Mouse (Mus musculus) liver, adult 2 months (tissue): ENCODE measurements around the gene Smc3. TPM values are rescaled to one million over a fixed set of nuclear protein-coding genes. Genes with fewer than 3 reads are reported as not detected.

Experiments used
- DNase-seq: peaks from one replicate; pipeline ENCODE4 v3.0.0-alpha.2; 2011; ENCODE audit warnings: low read depth, low spot score; ENCODE audit errors: extremely low read depth
- H3K27ac ChIP-seq: fragments of 200-500 bp; replicated peaks from 2 replicates; pipeline ENCODE4 v1.5.1; 2012; ENCODE audit warnings: low read depth, mild to moderate bottlenecking, control low read depth, inconsistent platforms, low read length; ENCODE audit not compliant: insufficient read depth
- H3K27me3 ChIP-seq: fragments of 200-500 bp; 2 replicates; pipeline ENCODE4 v1.6.1; 2012; ENCODE audit warnings: mild to moderate bottlenecking, moderate library complexity, low read length, inconsistent platforms; ENCODE audit not compliant: control insufficient read depth, insufficient read depth
- H3K36me3 ChIP-seq: fragments of 200-500 bp; 2 replicates; pipeline ENCODE4 v1.6.1; 2012; ENCODE audit warnings: low read length, inconsistent platforms; ENCODE audit not compliant: control insufficient read depth, insufficient read depth
- H3K4me1 ChIP-seq: fragments of 200-500 bp; 2 replicates; pipeline ENCODE4 v1.6.1; 2011; ENCODE audit warnings: low read length; ENCODE audit not compliant: control insufficient read depth, insufficient read depth
- H3K4me3 ChIP-seq: fragments of 200-500 bp; 2 replicates; pipeline ENCODE4 v1.5.1; 2011; ENCODE audit warnings: low read depth, mild to moderate bottlenecking, control low read depth, low read length, moderate library complexity; ENCODE audit not compliant: insufficient read depth
- H3K79me2 ChIP-seq: fragments of 200-500 bp; 2 replicates; pipeline ENCODE4 v1.6.1; 2012; ENCODE audit warnings: inconsistent platforms, mild to moderate bottlenecking, low read length, moderate library complexity; ENCODE audit not compliant: control insufficient read depth, insufficient read depth
- H3K9ac ChIP-seq: fragments of 200-500 bp; 2 replicates; pipeline ENCODE4 v1.6.1; 2012; ENCODE audit warnings: low read depth, mild to moderate bottlenecking, control low read depth, inconsistent platforms, low read length
- CTCF ChIP-seq: fragments of 200-500 bp; IDR thresholded peaks from 2 replicates; pipeline ENCODE4 v1.5.1; 2011; ENCODE audit warnings: low read depth, low read length, control low read depth
- POLR2A ChIP-seq: fragments of 200-500 bp; IDR thresholded peaks from 2 replicates; pipeline ENCODE4 v1.6.1; 2011; ENCODE audit warnings: low read length, control low read depth; ENCODE audit not compliant: insufficient read depth; ENCODE audit errors: extremely low read depth
- WGBS: fragments of 180-500 bp; shearing (Covaris S2); methylation state at CpG from one replicate; pipeline ENCODE4 v1.1.7; 2018; 5-methylcytosine and 5-hydroxymethylcytosine counted together
- polyA plus RNA-seq: library from polyadenylated mRNA; depleted of rRNA; stranded (reverse); fragments of >200 nt; gene quantifications from 2 replicates; pipeline ENCODE4 v1.2.3, GENCODE M21; 2012
- total RNA-seq: library from RNA; depleted of rRNA; stranded (reverse); fragments of >200 nt; gene quantifications from 2 replicates; pipeline ENCODE4 v1.2.3, GENCODE M21; 2014

The Smc3 gene
- total and polyA plus RNA-seq, 2 experiments = 1.8 to 12.0 TPM

GRCm38 (mm10) chr19:53600549-53601362 is 558 bp downstream of the Smc3 start:
- H3K4me1 ChIP-seq = peaks cover 6% of the 10 kb centered on the region
- peaks cover 16% of the 10 kb centered on the region; the same call in 1 of the 2 replicates for H3K79me2 ChIP-seq
- under 1% methylated on average over 72 of the region's 82 CpGs for WGBS
- H3K27ac ChIP-seq = peak overlapping the region; percentile 88
- peaks cover 3% of the 10 kb centered on the region; the same call in 1 of the 2 replicates for H3K36me3 ChIP-seq
- H3K4me3 ChIP-seq = peak overlapping the region; percentile 91
- H3K27me3 ChIP-seq = no peaks in the 10 kb centered on the region
- TF ChIP-seq CTCF (no peak), POLR2A (no peak; the same call in 1 of the 2 replicates)
- peak overlapping the region; percentile 98 for H3K9ac ChIP-seq
- peak; percentile 42 for DNase-seq

GRCm38 (mm10) chr19:53601363-53601655 is 1.1 kb downstream of the Smc3 start:
- Histone ChIP-seq H3K36me3 (peaks cover 5% of the 10 kb centered on the region; the same call in 1 of the 2 replicates), H3K27me3 (no peaks in the 10 kb centered on the region), H3K79me2 (peaks cover 20% of the 10 kb centered on the region; the same call in 1 of the 2 replicates), H3K4me1 (peaks cover 6% of the 10 kb centered on the region), H3K4me3 (peak overlapping the region; percentile 91), H3K9ac (peak overlapping the region; percentile 98), H3K27ac (no peak overlapping the region)
- 7% methylated on average over 11 of the region's 11 CpGs for WGBS
- peak; percentile 18 for DNase-seq
- no peak for TF ChIP-seq POLR2A
- TF ChIP-seq CTCF = no peak

GRCm38 (mm10) chr19:53608921-53609320 is 8.7 kb downstream of the Smc3 start:
- H3K79me2 ChIP-seq = peaks cover 30% of the 10 kb centered on the region
- H3K36me3 ChIP-seq = peaks cover 6% of the 10 kb centered on the region; the same call in 1 of the 2 replicates
- 91% methylated on average over 6 of the region's 6 CpGs for WGBS
- TF ChIP-seq CTCF (no peak), POLR2A (no peak)
- DNase-seq = no peak
- H3K4me3 ChIP-seq = no peak overlapping the region
- H3K9ac ChIP-seq = no peak overlapping the region
- no peaks in the 10 kb centered on the region for H3K27me3 ChIP-seq
- no peak overlapping the region for H3K27ac ChIP-seq
- peaks cover 3% of the 10 kb centered on the region; the same call in 1 of the 2 replicates for H3K4me1 ChIP-seq

- WGBS = 94% methylated on average over 13 of the region's 13 CpGs
- Histone ChIP-seq H3K9ac (no peak overlapping the region), H3K79me2 (no peaks in the 10 kb centered on the region), H3K4me3 (no peak overlapping the region), H3K27ac (no peak overlapping the region), H3K36me3 (peaks cover 55% of the 10 kb centered on the region), H3K4me1 (no peaks in the 10 kb centered on the region), H3K27me3 (no peaks in the 10 kb centered on the region)
- TF ChIP-seq CTCF = no peak
- no peak for TF ChIP-seq POLR2A
- DNase-seq = no peak
Observed at GRCm38 (mm10) chr19:53621681-53622080, 21.5 kb downstream of the Smc3 start.

- Histone ChIP-seq H3K79me2 (no peaks in the 10 kb centered on the region), H3K36me3 (peaks cover 58% of the 10 kb centered on the region), H3K9ac (no peak overlapping the region), H3K27me3 (no peaks in the 10 kb centered on the region), H3K4me3 (no peak overlapping the region), H3K27ac (no peak overlapping the region), H3K4me1 (no peaks in the 10 kb centered on the region)
- 93% methylated on average over 2 of the region's 2 CpGs for WGBS
- TF ChIP-seq CTCF (no peak), POLR2A (no peak)
- DNase-seq = peak; percentile 19
Observed at GRCm38 (mm10) chr19:53638041-53638440, 37.8 kb downstream of the Smc3 start.

- H3K9ac ChIP-seq = no peak overlapping the region
- H3K4me3 ChIP-seq = no peak overlapping the region
- H3K36me3 ChIP-seq = peaks cover 58% of the 10 kb centered on the region
- H3K4me1 ChIP-seq = no peaks in the 10 kb centered on the region
- H3K27me3 ChIP-seq = no peaks in the 10 kb centered on the region
- TF ChIP-seq POLR2A = no peak
- peak; percentile 5; the same call in 1 of the 2 replicates for TF ChIP-seq CTCF
- 95% methylated on average over 8 of the region's 8 CpGs for WGBS
- H3K27ac ChIP-seq = no peak overlapping the region
- H3K79me2 ChIP-seq = no peaks in the 10 kb centered on the region
- no peak for DNase-seq
Observed at GRCm38 (mm10) chr19:53638727-53639126, 38.5 kb downstream of the Smc3 start.
